Mouse (Mus musculus): ENCODE measurements around the gene Mettl24.
A peak's percentile ranks its signal among the peaks of the same experiment; 100 is the strongest.
"Not testable (repeated sequence)": the region's sequence is repeated elsewhere in the genome, so short reads cannot be mapped to it uniquely, and the experiment has no call there.

Gene Mettl24

GRCm38 (mm10) chr10:40740696-40741095 lies 57.6 kb downstream of the Mettl24 start:
- no peak for DNase-seq

- peak; percentile 38 for DNase-seq
Measured at GRCm38 (mm10) chr10:40750293-40751047, 67.4 kb downstream of the Mettl24 start.

- no peak for DNase-seq
Measured at GRCm38 (mm10) chr10:40751157-40751556, 68.1 kb downstream of the Mettl24 start.

- no peak for DNase-seq
Measured at GRCm38 (mm10) chr10:40753036-40753435, 70.0 kb downstream of the Mettl24 start.

- peak; percentile 21 for DNase-seq
Measured at GRCm38 (mm10) chr10:40758171-40759010, 75.3 kb downstream of the Mettl24 start.

GRCm38 (mm10) chr10:40759391-40760194 lies 76.5 kb downstream of the Mettl24 start:
- DNase-seq: not testable (repeated sequence)

GRCm38 (mm10) chr10:40760195-40761009 lies 77.3 kb downstream of the Mettl24 start:
- no peak for DNase-seq

GRCm38 (mm10) chr10:40761010-40761752 lies 78.1 kb downstream of the Mettl24 start:
- no peak for DNase-seq

GRCm38 (mm10) chr10:40762624-40763023 lies 79.5 kb downstream of the Mettl24 start:
- no peak for DNase-seq

GRCm38 (mm10) chr10:40763084-40763720 lies 80.1 kb downstream of the Mettl24 start:
- DNase-seq: no peak

- DNase-seq: no peak
Measured at GRCm38 (mm10) chr10:40772266-40772665, 89.2 kb downstream of the Mettl24 start.

- DNase-seq: peak; percentile 21
Measured at GRCm38 (mm10) chr10:40775151-40775550, 92.1 kb downstream of the Mettl24 start.

- no peak for DNase-seq
Measured at GRCm38 (mm10) chr10:40775655-40776054, 92.6 kb downstream of the Mettl24 start.

GRCm38 (mm10) chr10:40777171-40777570 lies 94.1 kb downstream of the Mettl24 start:
- DNase-seq: peak; percentile 52

GRCm38 (mm10) chr10:40778472-40778871 lies 95.4 kb downstream of the Mettl24 start:
- DNase-seq: no peak

GRCm38 (mm10) chr10:40790406-40790805 lies 107.3 kb downstream of the Mettl24 start:
- DNase-seq: no peak

GRCm38 (mm10) chr10:40792115-40792514 lies 109.0 kb downstream of the Mettl24 start:
- no peak for DNase-seq

- no peak for DNase-seq
Measured at GRCm38 (mm10) chr10:40805221-40805620, 122.1 kb downstream of the Mettl24 start.

GRCm38 (mm10) chr10:40806221-40806620 lies 123.1 kb downstream of the Mettl24 start:
- DNase-seq: no peak

GRCm38 (mm10) chr10:40809411-40809910 lies 126.4 kb downstream of the Mettl24 start:
- DNase-seq: not testable (repeated sequence)

GRCm38 (mm10) chr10:40813627-40814026 lies 130.5 kb downstream of the Mettl24 start:
- peak; percentile 17 for DNase-seq

All from embryo, embryonic 11 days (tissue).